Mouse (Mus musculus): ENCODE results near the gene Cdkl3. TPM values are rescaled to one million over a fixed set of nuclear protein-coding genes. Genes with fewer than 3 reads are reported as not detected.

The Cdkl3 gene
- polyA plus RNA-seq, 1 experiment from 2014 or later: 6.0 TPM

- peaks cover 8% of the 10 kb centered on the region; the same call in 1 of the 2 replicates for H3K4me1 ChIP-seq
- no peak overlapping the region for H3K4me2 ChIP-seq
- no peaks in the 10 kb centered on the region for H3K27me3 ChIP-seq (replicated peaks)
- H3K36me3 ChIP-seq: peaks cover 17% of the 10 kb centered on the region
- no peak overlapping the region for H3K4me3 ChIP-seq (replicated peaks)
- no peaks in the 10 kb centered on the region for H3K9me3 ChIP-seq
- no peak for ATAC-seq (ENCODE audit: insufficient read depth, low FRiP score, low read depth)
- H3K27ac ChIP-seq: no peak overlapping the region
- WGBS: 89% methylated on average over 2 of the region's 2 CpGs
- H3K9ac ChIP-seq: no peak overlapping the region
Measured at GRCm38 (mm10) chr11:51969511-51969910, 34.5 kb upstream of the Cdkl3 start.

GRCm38 (mm10) chr11:51971644-51972043 lies 32.4 kb upstream of the Cdkl3 start:
- Histone ChIP-seq H3K36me3 (peaks cover 22% of the 10 kb centered on the region), H3K4me2 (no peak overlapping the region)
- WGBS: 92% methylated on average over 6 of the region's 6 CpGs

GRCm38 (mm10) chr11:51999611-52000289 lies 4.3 kb upstream of the Cdkl3 start:
- Histone ChIP-seq H3K27ac (peak overlapping the region; percentile 98), H3K4me3 (replicated peaks) (peak overlapping the region; percentile 96), H3K4me1 (peaks cover 4% of the 10 kb centered on the region; the same call in 1 of the 2 replicates), H3K4me2 (peak overlapping the region; percentile 74), H3K9ac (peak overlapping the region; percentile 96), H3K27me3 (replicated peaks) (no peaks in the 10 kb centered on the region), H3K9me3 (no peaks in the 10 kb centered on the region), H3K36me3 (peaks cover 19% of the 10 kb centered on the region)
- ATAC-seq (ENCODE audit: insufficient read depth, low FRiP score, low read depth): peak; percentile 30
- WGBS: under 1% methylated on average over 29 of the region's 29 CpGs

More at GRCm38 (mm10) chr11:51971644-51972043, 32.4 kb upstream of the Cdkl3 start:
- no peak overlapping the region for H3K9ac ChIP-seq
- H3K4me3 ChIP-seq (replicated peaks): no peak overlapping the region
- no peaks in the 10 kb centered on the region for H3K27me3 ChIP-seq (replicated peaks)
- H3K4me1 ChIP-seq: peaks cover 8% of the 10 kb centered on the region; the same call in 1 of the 2 replicates
- H3K9me3 ChIP-seq: no peaks in the 10 kb centered on the region
- no peak overlapping the region for H3K27ac ChIP-seq
- no peak for ATAC-seq (ENCODE audit: insufficient read depth, low FRiP score, low read depth)

GRCm38 (mm10) chr11:52000290-52000962 lies 3.6 kb upstream of the Cdkl3 start, which contains the start of gene Ube2b:
Gene Ube2b (minus strand): TSS chr11:52000762.
- peak within 1 kb of the TSS; percentile 74 for H3K4me2 ChIP-seq
- ATAC-seq (ENCODE audit: insufficient read depth, low FRiP score, low read depth): peak; percentile 67
- no peaks in the 10 kb centered on the region for H3K27me3 ChIP-seq (replicated peaks)
- no peaks in the 10 kb centered on the region for H3K9me3 ChIP-seq
- peaks cover 4% of the 10 kb centered on the region; the same call in 1 of the 2 replicates for H3K4me1 ChIP-seq
- peaks cover 17% of the 10 kb centered on the region for H3K36me3 ChIP-seq
- H3K27ac ChIP-seq: peak within 1 kb of the TSS; percentile 98
- under 1% methylated on average over 59 of the region's 63 CpGs for WGBS
- H3K4me3 ChIP-seq (replicated peaks): peak within 1 kb of the TSS; percentile 96
- peak within 1 kb of the TSS; percentile 96 for H3K9ac ChIP-seq

- 68% methylated on average over 10 of the region's 10 CpGs for WGBS
- Histone ChIP-seq H3K9ac (no peak overlapping the region), H3K27ac (peak overlapping the region; percentile 98)
Measured at GRCm38 (mm10) chr11:52001341-52001740, 2.7 kb upstream of the Cdkl3 start.

GRCm38 (mm10) chr11:52001861-52002260 lies 2.2 kb upstream of the Cdkl3 start:
- no peak overlapping the region for H3K4me2 ChIP-seq
- ATAC-seq (ENCODE audit: insufficient read depth, low FRiP score, low read depth): no peak
- H3K27ac ChIP-seq: no peak overlapping the region
- H3K9ac ChIP-seq: no peak overlapping the region
- peaks cover 5% of the 10 kb centered on the region; the same call in 1 of the 2 replicates for H3K36me3 ChIP-seq
- H3K9me3 ChIP-seq: no peaks in the 10 kb centered on the region
- H3K4me3 ChIP-seq (replicated peaks): no peak overlapping the region
- 91% methylated on average over 8 of the region's 8 CpGs for WGBS
- peaks cover 4% of the 10 kb centered on the region; the same call in 1 of the 2 replicates for H3K4me1 ChIP-seq
- no peaks in the 10 kb centered on the region for H3K27me3 ChIP-seq (replicated peaks)

More at GRCm38 (mm10) chr11:52001341-52001740, 2.7 kb upstream of the Cdkl3 start:
- H3K36me3 ChIP-seq: peaks cover 8% of the 10 kb centered on the region
- no peak for ATAC-seq (ENCODE audit: insufficient read depth, low FRiP score, low read depth)
- H3K9me3 ChIP-seq: no peaks in the 10 kb centered on the region
- H3K4me3 ChIP-seq (replicated peaks): peak overlapping the region; percentile 96; the same call in 1 of the 2 replicates
- peak overlapping the region; percentile 50; the same call in 1 of the 2 replicates for H3K4me2 ChIP-seq
- no peaks in the 10 kb centered on the region for H3K27me3 ChIP-seq (replicated peaks)
- H3K4me1 ChIP-seq: peaks cover 4% of the 10 kb centered on the region; the same call in 1 of the 2 replicates

- H3K9me3 ChIP-seq: no peaks in the 10 kb centered on the region
- 72% methylated on average over 13 of the region's 13 CpGs for WGBS
- H3K27me3 ChIP-seq (replicated peaks): no peaks in the 10 kb centered on the region
- peak overlapping the region; percentile 74 for H3K4me3 ChIP-seq (replicated peaks)
- H3K36me3 ChIP-seq: no peaks in the 10 kb centered on the region
- H3K27ac ChIP-seq: peak overlapping the region; percentile 93
- H3K4me2 ChIP-seq: peak overlapping the region; percentile 72
- no peak overlapping the region for H3K9ac ChIP-seq
- ATAC-seq (ENCODE audit: insufficient read depth, low FRiP score, low read depth): no peak
- H3K4me1 ChIP-seq: peaks cover 4% of the 10 kb centered on the region; the same call in 1 of the 2 replicates
Measured at GRCm38 (mm10) chr11:52002842-52003504, 1.0 kb upstream of the Cdkl3 start.

- Histone ChIP-seq H3K4me3 (replicated peaks) (peak overlapping the region; percentile 74), H3K27me3 (replicated peaks) (no peaks in the 10 kb centered on the region), H3K27ac (peak overlapping the region; percentile 93), H3K9me3 (no peaks in the 10 kb centered on the region), H3K4me1 (peaks cover 4% of the 10 kb centered on the region; the same call in 1 of the 2 replicates), H3K9ac (peak overlapping the region; percentile 40; the same call in 1 of the 2 replicates), H3K4me2 (peak overlapping the region; percentile 72), H3K36me3 (no peaks in the 10 kb centered on the region)
- WGBS: 13% methylated on average over 4 of the region's 4 CpGs
- ATAC-seq (ENCODE audit: insufficient read depth, low FRiP score, low read depth): no peak
Measured at GRCm38 (mm10) chr11:52003505-52003771, 583 bp upstream of the Cdkl3 start.

GRCm38 (mm10) chr11:52005586-52005985 lies 1.6 kb downstream of the Cdkl3 start:
- no peaks in the 10 kb centered on the region for H3K4me1 ChIP-seq
- H3K4me3 ChIP-seq (replicated peaks): no peak overlapping the region
- no peaks in the 10 kb centered on the region for H3K36me3 ChIP-seq
- H3K4me2 ChIP-seq: 0 out of 2 replicates have a peak overlapping the region, but pooled peaks have one; percentile 14
- no peak overlapping the region for H3K9ac ChIP-seq
- H3K9me3 ChIP-seq: no peaks in the 10 kb centered on the region
- no peaks in the 10 kb centered on the region for H3K27me3 ChIP-seq (replicated peaks)
- H3K27ac ChIP-seq: no peak overlapping the region
- no peak for ATAC-seq (ENCODE audit: insufficient read depth, low FRiP score, low read depth)
- 45% methylated on average over 2 of the region's 2 CpGs for WGBS

GRCm38 (mm10) chr11:52011011-52011410 lies 7.0 kb downstream of the Cdkl3 start:
- ATAC-seq (ENCODE audit: insufficient read depth, low FRiP score, low read depth): no peak
- H3K9ac ChIP-seq: no peak overlapping the region
- H3K27me3 ChIP-seq (replicated peaks): no peaks in the 10 kb centered on the region
- no peak overlapping the region for H3K4me3 ChIP-seq (replicated peaks)
- WGBS: 88% methylated on average over 11 of the region's 11 CpGs
- H3K4me2 ChIP-seq: no peak overlapping the region
- H3K27ac ChIP-seq: no peak overlapping the region
- H3K9me3 ChIP-seq: no peaks in the 10 kb centered on the region
- no peaks in the 10 kb centered on the region for H3K4me1 ChIP-seq
- H3K36me3 ChIP-seq: no peaks in the 10 kb centered on the region

GRCm38 (mm10) chr11:52011541-52011940 lies 7.5 kb downstream of the Cdkl3 start:
- Histone ChIP-seq H3K4me1 (no peaks in the 10 kb centered on the region), H3K9ac (no peak overlapping the region), H3K27ac (no peak overlapping the region), H3K27me3 (replicated peaks) (no peaks in the 10 kb centered on the region), H3K4me2 (no peak overlapping the region), H3K9me3 (no peaks in the 10 kb centered on the region), H3K36me3 (no peaks in the 10 kb centered on the region), H3K4me3 (replicated peaks) (no peak overlapping the region)
- ATAC-seq (ENCODE audit: insufficient read depth, low FRiP score, low read depth): no peak
- 80% methylated on average over 5 of the region's 5 CpGs for WGBS

Data from stomach, embryonic 15.5 days (tissue).